Mouse (Mus musculus): ENCODE data around the gene Celf2. TPM values are rescaled to one million over a fixed set of nuclear protein-coding genes. Genes with fewer than 3 reads are reported as not detected.

Celf2 gene
- polyA plus RNA-seq, 1 experiment from 2014 or later = 52.0 TPM

DNA sequence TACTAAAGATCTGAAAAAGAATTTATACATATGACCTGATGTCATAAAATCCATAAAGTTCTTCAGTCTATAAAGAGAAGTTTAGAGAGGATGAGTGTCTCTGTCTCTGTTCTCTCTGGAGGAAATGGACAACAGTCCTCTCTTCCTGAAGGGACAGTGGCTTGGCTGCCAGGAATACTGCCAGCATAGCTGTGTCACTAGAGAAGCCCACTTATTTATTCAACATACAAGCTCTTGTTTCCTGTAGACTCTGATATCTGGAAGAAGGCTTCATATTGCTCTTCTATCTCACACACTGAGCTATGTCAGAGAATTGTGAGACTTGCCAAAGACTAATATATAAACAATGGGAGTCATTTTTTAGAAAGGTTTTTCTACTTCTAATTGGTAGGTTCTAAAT is 260.4 kb downstream of the Celf2 start:
- no peak overlapping the region for H3K9ac ChIP-seq
- no peak for ATAC-seq
- H3K36me3 ChIP-seq = no peaks in the 10 kb centered on the region
- H3K4me3 ChIP-seq (replicated peaks) = no peak overlapping the region
- no peaks in the 10 kb centered on the region for H3K9me3 ChIP-seq
- peaks cover 7% of the 10 kb centered on the region; the same call in 1 of the 2 replicates for H3K4me1 ChIP-seq (replicated peaks)
- H3K27ac ChIP-seq = no peak overlapping the region
- no peak overlapping the region for H3K4me2 ChIP-seq (replicated peaks)
- H3K27me3 ChIP-seq (replicated peaks) = no peaks in the 10 kb centered on the region

DNA sequence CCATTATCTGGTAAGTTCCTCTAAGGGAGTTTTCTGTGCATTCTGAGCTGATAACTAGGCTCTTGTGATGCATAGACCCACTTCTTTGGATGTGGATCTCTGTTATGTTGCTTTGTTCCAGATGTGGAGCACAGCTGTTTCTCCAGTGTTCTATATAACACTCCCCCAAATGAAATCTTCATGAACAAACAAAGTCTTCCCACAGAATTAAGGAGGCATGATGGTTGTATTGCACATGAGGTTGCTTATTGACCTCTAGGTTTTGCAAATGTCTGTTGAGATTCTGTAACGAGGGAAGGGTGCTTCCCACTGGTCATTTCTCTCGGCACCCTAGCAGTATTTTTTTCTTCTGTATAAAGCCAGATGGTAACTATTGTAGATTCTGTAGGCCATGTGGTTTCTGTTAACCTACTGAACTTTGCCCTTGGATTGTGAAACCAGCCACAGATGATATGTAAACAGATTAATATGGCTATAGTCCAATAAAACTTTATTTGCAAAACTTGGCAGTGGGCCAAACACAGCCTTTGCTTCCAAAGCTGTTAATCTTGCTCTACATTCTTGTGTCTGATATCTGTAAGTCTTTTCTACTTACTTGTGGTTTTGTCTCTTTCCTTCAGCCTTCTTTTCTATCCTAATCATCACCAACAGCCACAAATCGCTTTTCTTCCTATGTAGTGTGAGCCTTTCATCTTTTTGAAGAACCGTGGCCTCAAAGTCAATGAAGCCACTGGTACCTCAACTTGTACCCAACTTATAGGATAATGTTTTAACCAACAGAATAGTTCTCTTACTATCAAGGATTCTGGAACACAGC is 263.2 kb downstream of the Celf2 start:
- 0 out of 2 replicates have a peak overlapping the region, but pooled peaks have one; percentile 19 for H3K27ac ChIP-seq
- no peak overlapping the region for H3K4me3 ChIP-seq (replicated peaks)
- no peak overlapping the region for H3K4me2 ChIP-seq (replicated peaks)
- no peaks in the 10 kb centered on the region for H3K9me3 ChIP-seq
- H3K4me1 ChIP-seq (replicated peaks) = peaks cover 7% of the 10 kb centered on the region; the same call in 1 of the 2 replicates
- WGBS = 23% methylated on average over 4 of the region's 4 CpGs
- H3K27me3 ChIP-seq (replicated peaks) = no peaks in the 10 kb centered on the region
- peak; percentile 93 for ATAC-seq
- no peaks in the 10 kb centered on the region for H3K36me3 ChIP-seq
- no peak overlapping the region for H3K9ac ChIP-seq

DNA sequence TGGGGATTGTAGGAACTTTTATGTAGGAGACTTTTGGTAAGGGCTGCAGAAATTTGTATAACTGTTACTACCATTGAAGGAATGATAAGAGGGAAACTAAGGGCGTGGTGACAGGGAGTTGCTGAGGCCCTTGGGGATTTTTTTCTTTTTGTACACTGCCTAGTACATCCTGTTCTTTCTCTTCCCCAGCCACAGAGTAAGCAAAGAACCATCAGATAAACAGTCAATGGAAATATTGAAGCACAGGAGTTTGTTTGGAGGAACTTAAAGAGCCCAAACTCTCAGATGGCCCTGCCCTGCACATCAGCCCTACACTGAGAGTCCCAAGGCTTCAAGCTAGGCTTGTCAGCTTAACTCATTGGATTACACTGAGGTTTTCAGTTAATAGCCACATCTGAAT is 267.2 kb downstream of the Celf2 start:
- WGBS = 62% methylated on average over 1 of the region's 1 CpGs
- H3K4me1 ChIP-seq (replicated peaks) = peaks cover 5% of the 10 kb centered on the region; the same call in 1 of the 2 replicates
- no peak overlapping the region for H3K4me3 ChIP-seq (replicated peaks)
- H3K36me3 ChIP-seq = no peaks in the 10 kb centered on the region
- no peak overlapping the region for H3K4me2 ChIP-seq (replicated peaks)
- H3K27me3 ChIP-seq (replicated peaks) = no peaks in the 10 kb centered on the region
- no peak for ATAC-seq
- no peak overlapping the region for H3K9ac ChIP-seq
- no peak overlapping the region for H3K27ac ChIP-seq
- no peaks in the 10 kb centered on the region for H3K9me3 ChIP-seq

DNA sequence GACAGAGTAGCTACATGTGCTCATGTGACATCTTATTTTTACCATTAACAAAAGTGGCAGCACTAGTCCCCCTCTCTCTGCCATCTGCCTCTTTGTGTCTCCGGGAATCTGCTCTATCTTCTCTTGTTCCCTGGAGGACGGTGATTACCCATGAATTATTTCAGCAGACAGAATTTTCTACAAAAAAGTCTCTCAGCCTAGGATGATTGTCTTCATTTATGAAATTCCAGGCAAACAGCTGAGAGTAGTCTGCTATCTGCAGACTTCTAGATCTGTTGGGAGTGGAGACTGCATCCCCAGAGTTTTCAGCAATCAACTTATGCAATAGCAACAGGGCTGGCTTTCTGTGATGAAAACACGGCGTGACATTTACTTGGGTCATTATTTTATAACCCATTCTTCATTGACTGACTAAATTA is 267.8 kb downstream of the Celf2 start:
- H3K4me2 ChIP-seq (replicated peaks) = no peak overlapping the region
- ATAC-seq = no peak
- peaks cover 5% of the 10 kb centered on the region; the same call in 1 of the 2 replicates for H3K4me1 ChIP-seq (replicated peaks)

DNA sequence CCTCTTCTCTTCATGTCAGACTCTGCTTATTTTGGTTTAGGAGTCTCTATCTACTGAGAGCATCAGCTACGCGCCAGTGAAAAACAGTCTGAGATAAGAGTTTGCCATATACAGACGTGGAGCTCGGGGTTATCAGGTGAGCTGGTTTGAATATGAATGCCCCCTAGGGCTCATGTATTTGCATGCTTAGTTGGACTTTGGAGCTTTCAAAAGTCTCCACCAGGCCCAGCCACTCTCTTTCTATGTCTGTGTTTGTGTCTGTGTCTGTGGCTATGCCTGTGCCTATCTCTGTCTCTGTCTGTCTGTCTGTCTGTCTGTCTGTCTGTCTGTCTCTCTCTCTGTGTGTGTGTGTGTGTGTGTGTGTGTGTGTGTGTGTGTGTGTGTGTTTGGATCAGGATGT is 272.1 kb downstream of the Celf2 start:
- WGBS = 59% methylated on average over 4 of the region's 4 CpGs
- Histone ChIP-seq H3K36me3 (no peaks in the 10 kb centered on the region), H3K27me3 (replicated peaks) (no peaks in the 10 kb centered on the region), H3K4me2 (replicated peaks) (no peak overlapping the region), H3K9me3 (no peaks in the 10 kb centered on the region), H3K9ac (no peak overlapping the region), H3K27ac (no peak overlapping the region), H3K4me1 (replicated peaks) (no peaks in the 10 kb centered on the region), H3K4me3 (replicated peaks) (no peak overlapping the region)
- peak; percentile 65 for ATAC-seq

More for the DNA sequence above, 267.8 kb downstream of the Celf2 start:
- Histone ChIP-seq H3K36me3 (no peaks in the 10 kb centered on the region), H3K9me3 (no peaks in the 10 kb centered on the region), H3K27ac (no peak overlapping the region), H3K27me3 (replicated peaks) (no peaks in the 10 kb centered on the region), H3K9ac (no peak overlapping the region), H3K4me3 (replicated peaks) (no peak overlapping the region)
- 60% methylated on average over 4 of the region's 4 CpGs for WGBS

DNA sequence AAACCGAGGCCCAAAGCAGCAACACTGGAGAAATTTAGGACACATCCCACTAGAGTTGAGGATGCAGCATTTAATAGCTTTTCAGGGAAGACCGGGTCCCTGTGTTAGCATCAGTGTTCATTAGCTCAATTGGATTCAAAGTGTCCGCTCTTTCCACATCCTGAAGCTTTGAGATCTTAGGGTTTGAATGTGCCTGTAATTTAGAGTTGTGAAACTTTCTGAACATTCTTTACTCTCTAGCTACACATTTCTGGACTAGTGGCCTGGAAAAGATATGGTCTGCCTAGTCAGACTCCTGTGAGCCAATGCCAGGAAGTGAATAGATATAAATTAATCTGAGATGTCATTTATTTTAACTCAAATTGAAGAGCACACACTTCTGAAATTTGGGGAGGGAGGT is 272.9 kb downstream of the Celf2 start:
- H3K36me3 ChIP-seq = no peaks in the 10 kb centered on the region
- H3K9me3 ChIP-seq = no peaks in the 10 kb centered on the region
- H3K9ac ChIP-seq = no peak overlapping the region
- no peaks in the 10 kb centered on the region for H3K27me3 ChIP-seq (replicated peaks)
- no peak overlapping the region for H3K4me2 ChIP-seq (replicated peaks)
- no peak overlapping the region for H3K27ac ChIP-seq
- H3K4me1 ChIP-seq (replicated peaks) = no peaks in the 10 kb centered on the region
- no peak for ATAC-seq
- WGBS = 93% methylated on average over 3 of the region's 3 CpGs
- no peak overlapping the region for H3K4me3 ChIP-seq (replicated peaks)

DNA sequence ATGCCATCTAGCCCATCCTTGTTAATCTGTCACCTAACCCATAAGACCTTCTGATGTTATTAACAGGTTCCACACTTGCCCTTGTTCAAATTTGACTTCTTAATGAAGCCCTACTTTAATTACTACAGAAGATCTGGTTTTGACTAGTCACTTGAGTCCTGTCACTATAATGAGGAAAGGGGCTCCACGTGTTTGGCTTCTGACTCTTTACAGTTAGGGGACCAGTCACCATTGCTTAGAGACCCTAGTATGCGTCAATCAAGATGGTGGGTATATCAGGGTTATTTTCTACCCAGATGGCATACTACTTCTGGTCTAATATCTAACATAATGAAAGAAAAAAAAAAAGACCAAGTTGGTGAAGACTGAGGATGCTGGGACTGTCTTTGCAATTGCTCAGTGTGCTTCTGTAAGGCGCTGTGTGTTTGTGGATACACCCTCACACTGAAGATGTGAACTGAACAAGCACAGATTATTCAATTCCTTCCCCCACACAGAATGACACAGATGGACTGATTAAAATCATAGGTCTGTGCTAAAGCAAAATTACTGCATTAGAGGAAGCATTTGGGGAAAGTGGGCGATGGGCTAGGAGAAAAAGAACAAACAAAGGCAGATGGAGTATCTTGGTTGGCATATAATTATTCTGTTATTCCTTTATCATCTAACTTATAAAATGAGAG is 274.2 kb downstream of the Celf2 start:
- Histone ChIP-seq H3K36me3 (no peaks in the 10 kb centered on the region), H3K9me3 (no peaks in the 10 kb centered on the region), H3K4me2 (replicated peaks) (no peak overlapping the region), H3K9ac (no peak overlapping the region), H3K27ac (no peak overlapping the region), H3K4me3 (replicated peaks) (no peak overlapping the region), H3K4me1 (replicated peaks) (no peaks in the 10 kb centered on the region), H3K27me3 (replicated peaks) (no peaks in the 10 kb centered on the region)
- 90% methylated on average over 4 of the region's 4 CpGs for WGBS
- ATAC-seq = no peak

DNA sequence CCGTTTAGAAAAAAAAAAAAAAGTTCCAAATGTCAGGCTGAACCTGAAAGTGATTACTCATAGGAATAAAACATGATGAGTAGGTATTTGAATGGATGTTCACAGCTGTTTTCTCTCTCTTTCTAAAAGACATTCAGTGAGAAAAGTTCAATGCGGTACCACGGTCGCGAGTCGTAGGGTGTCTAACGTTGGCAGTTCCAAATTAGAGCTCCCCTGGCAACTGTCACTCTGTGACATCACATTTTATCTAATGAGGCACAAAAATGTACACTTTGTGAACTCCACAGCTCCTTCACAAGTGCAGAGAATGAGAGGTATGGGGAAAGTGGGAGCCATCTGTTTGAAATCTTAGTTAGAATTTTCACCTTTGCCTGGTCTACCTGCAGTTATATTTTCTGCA is 274.8 kb downstream of the Celf2 start:
- WGBS = 89% methylated on average over 7 of the region's 7 CpGs
- H3K9ac ChIP-seq = no peak overlapping the region
- no peaks in the 10 kb centered on the region for H3K4me1 ChIP-seq (replicated peaks)
- no peaks in the 10 kb centered on the region for H3K27me3 ChIP-seq (replicated peaks)
- H3K27ac ChIP-seq = no peak overlapping the region
- no peaks in the 10 kb centered on the region for H3K36me3 ChIP-seq
- no peak overlapping the region for H3K4me3 ChIP-seq (replicated peaks)
- no peak for ATAC-seq
- no peak overlapping the region for H3K4me2 ChIP-seq (replicated peaks)
- H3K9me3 ChIP-seq = no peaks in the 10 kb centered on the region

DNA sequence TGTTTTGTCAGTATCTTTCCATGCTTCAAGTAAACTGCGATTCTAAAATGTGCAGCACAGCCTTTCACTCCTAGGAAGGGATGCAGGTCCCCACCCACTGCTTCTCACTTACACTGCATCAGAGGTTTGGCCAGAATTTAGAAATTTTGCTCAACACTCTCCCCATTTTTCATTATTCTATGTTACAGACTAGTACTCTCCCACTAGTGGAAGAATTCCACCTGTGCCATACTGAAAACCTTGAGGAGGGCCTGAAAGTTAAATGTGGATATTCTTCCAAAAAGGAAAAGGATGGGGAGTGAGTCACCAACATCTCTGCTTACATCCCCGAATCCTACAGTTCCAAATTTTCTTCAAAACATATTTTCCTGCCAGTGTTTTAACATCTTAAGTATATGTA is 276.0 kb downstream of the Celf2 start:
- Histone ChIP-seq H3K36me3 (no peaks in the 10 kb centered on the region), H3K4me3 (replicated peaks) (no peak overlapping the region), H3K27ac (no peak overlapping the region), H3K9me3 (no peaks in the 10 kb centered on the region), H3K9ac (no peak overlapping the region), H3K4me1 (replicated peaks) (no peaks in the 10 kb centered on the region), H3K27me3 (replicated peaks) (no peaks in the 10 kb centered on the region), H3K4me2 (replicated peaks) (no peak overlapping the region)
- 80% methylated on average over 2 of the region's 2 CpGs for WGBS
- ATAC-seq = no peak

DNA sequence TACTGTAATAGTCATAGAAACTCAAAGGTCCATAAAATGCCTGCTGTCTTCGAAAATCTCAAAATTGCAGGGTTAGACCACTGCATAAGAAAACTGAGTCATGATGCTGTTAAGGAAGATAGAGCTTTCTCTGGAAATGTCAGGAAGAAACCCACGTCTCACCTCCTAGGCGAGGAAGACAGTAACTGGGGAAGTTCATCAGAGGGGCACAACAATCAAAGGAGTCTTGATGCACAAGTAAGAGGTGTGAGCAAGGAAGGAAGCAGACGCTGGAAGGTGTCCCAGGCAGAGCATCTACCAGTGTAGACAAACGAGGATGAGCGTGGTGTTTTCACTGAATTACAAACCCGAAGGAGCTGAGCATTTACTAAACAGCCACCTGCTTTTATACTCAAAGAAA is 282.6 kb downstream of the Celf2 start:
- Histone ChIP-seq H3K9me3 (no peaks in the 10 kb centered on the region), H3K36me3 (no peaks in the 10 kb centered on the region), H3K27me3 (replicated peaks) (no peaks in the 10 kb centered on the region), H3K9ac (no peak overlapping the region), H3K4me3 (replicated peaks) (no peak overlapping the region), H3K4me2 (replicated peaks) (no peak overlapping the region), H3K27ac (no peak overlapping the region), H3K4me1 (replicated peaks) (no peaks in the 10 kb centered on the region)
- no peak for ATAC-seq
- WGBS = 79% methylated on average over 7 of the region's 7 CpGs

DNA sequence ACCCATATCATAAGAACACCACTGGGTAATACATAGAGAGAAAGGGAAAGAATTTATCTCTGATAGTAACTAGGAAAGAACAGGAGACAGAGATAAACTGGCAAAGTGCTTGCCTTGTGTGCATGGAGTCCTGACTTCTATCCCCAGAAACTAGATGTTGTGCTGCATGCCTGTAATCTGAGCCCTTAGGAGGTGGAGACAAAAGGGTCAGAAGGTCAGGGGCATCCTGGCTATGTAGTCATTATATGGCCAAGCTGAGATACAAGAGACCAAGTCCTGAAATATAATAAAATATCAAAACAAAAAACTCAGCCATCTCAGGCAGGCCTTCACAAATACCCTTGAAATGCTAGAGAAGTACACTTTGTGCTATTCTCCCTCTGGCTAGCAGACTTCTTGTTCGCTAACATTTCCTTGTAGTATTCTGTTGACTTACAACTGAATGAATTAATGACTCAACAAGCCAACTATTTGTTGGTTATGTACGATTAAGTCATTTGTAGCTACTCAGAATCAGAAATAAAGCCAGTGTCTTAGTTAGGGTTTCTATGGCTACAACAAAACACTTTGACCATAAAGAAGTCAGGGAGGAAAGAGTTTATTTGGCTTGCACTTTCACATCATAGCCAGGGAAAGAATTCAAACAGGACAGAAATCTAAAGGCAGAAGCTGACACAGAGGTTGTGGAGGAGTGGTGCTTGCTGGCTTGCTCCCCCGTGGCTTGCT is 284.9 kb downstream of the Celf2 start:
- Histone ChIP-seq H3K4me3 (replicated peaks) (no peak overlapping the region), H3K27ac (no peak overlapping the region), H3K27me3 (replicated peaks) (no peaks in the 10 kb centered on the region), H3K36me3 (no peaks in the 10 kb centered on the region), H3K4me1 (replicated peaks) (no peaks in the 10 kb centered on the region), H3K9me3 (no peaks in the 10 kb centered on the region), H3K9ac (no peak overlapping the region), H3K4me2 (replicated peaks) (no peak overlapping the region)
- 70% methylated on average over 3 of the region's 3 CpGs for WGBS
- ATAC-seq = no peak

DNA sequence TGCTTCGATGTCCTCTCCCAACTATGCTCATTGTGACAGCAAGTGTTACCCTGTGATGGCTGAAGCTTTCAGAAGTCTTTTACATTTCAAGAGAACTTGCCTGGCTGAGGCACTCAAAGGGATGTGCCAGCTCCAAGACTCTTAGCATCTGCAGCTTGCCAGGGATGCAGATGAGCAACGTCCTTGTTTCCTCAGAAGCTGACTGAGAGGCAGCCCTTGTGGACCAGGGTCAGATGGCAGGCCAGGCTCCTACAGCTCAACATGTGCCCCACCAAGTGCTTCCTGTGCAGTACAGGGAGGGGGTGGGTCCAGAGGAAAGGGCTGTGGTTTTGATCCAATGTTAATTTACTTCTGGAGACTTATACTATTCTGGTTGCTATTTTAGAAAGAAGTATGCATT is 285.8 kb downstream of the Celf2 start:
- no peaks in the 10 kb centered on the region for H3K36me3 ChIP-seq
- no peak for ATAC-seq
- H3K27me3 ChIP-seq (replicated peaks) = no peaks in the 10 kb centered on the region
- H3K4me1 ChIP-seq (replicated peaks) = no peaks in the 10 kb centered on the region
- no peak overlapping the region for H3K27ac ChIP-seq
- H3K4me2 ChIP-seq (replicated peaks) = no peak overlapping the region
- H3K4me3 ChIP-seq (replicated peaks) = no peak overlapping the region
- no peak overlapping the region for H3K9ac ChIP-seq
- H3K9me3 ChIP-seq = no peaks in the 10 kb centered on the region
- WGBS = 57% methylated on average over 2 of the region's 2 CpGs

All from intestine, embryonic 15.5 days (tissue).